Mouse (Mus musculus) gastrocnemius, postnatal 25 days (tissue): ENCODE measurements around the gene Slc35e3. TPM values are rescaled to one million over a fixed set of nuclear protein-coding genes. Genes with fewer than 3 reads are reported as not detected.
"Not testable (repeated sequence)": the region's sequence is repeated elsewhere in the genome, so short reads cannot be mapped to it uniquely, and the experiment has no call there.

Experiments used
- DNase-seq: peaks from one replicate; pipeline ENCODE4 v3.0.0; 2022
- total RNA-seq, 2 experiments: library from RNA; stranded (reverse); gene quantifications; 1 replicate in 1 of 2; 2 replicates in 1 of 2; pipeline ENCODE4 v1.2.3; 2021

Gene Slc35e3
- total RNA-seq, 2 experiments from 2014 or later, result 3.8 to 4.8 TPM

GRCm38 (mm10) chr10:117762281-117762830 is 16.2 kb upstream of the Slc35e3 start:
- no peak for DNase-seq

- no peak for DNase-seq
These were observed 15.4 kb upstream of the Slc35e3 start for GRCm38 (mm10) chr10:117761551-117761950.

- no peak for DNase-seq
These were observed 14.7 kb upstream of the Slc35e3 start for GRCm38 (mm10) chr10:117760831-117761335.

- no peak for DNase-seq
These were observed 13.9 kb upstream of the Slc35e3 start for GRCm38 (mm10) chr10:117759844-117760630.

GRCm38 (mm10) chr10:117758749-117759727 is 12.9 kb upstream of the Slc35e3 start:
- no peak for DNase-seq

- not testable (repeated sequence) for DNase-seq
These were observed 12.2 kb upstream of the Slc35e3 start for GRCm38 (mm10) chr10:117758344-117758743.

GRCm38 (mm10) chr10:117757796-117758342 is 11.7 kb upstream of the Slc35e3 start:
- no peak for DNase-seq

- DNase-seq, result no peak
These were observed 11.1 kb upstream of the Slc35e3 start for GRCm38 (mm10) chr10:117757259-117757658.

- DNase-seq, result no peak
These were observed 10.6 kb upstream of the Slc35e3 start for GRCm38 (mm10) chr10:117756784-117757183.

- no peak for DNase-seq
These were observed 9.8 kb upstream of the Slc35e3 start for GRCm38 (mm10) chr10:117755799-117756467.

GRCm38 (mm10) chr10:117755086-117755798 is 9.1 kb upstream of the Slc35e3 start:
- DNase-seq, result no peak

- no peak for DNase-seq
These were observed 8.4 kb upstream of the Slc35e3 start for GRCm38 (mm10) chr10:117754609-117754940.

GRCm38 (mm10) chr10:117753711-117754608 is 7.8 kb upstream of the Slc35e3 start:
- DNase-seq, result no peak

- no peak for DNase-seq
These were observed 6.9 kb upstream of the Slc35e3 start for GRCm38 (mm10) chr10:117752851-117753647.

- DNase-seq, result no peak
These were observed 6.2 kb upstream of the Slc35e3 start for GRCm38 (mm10) chr10:117752304-117752821.

- DNase-seq, result no peak
These were observed 5.6 kb upstream of the Slc35e3 start for GRCm38 (mm10) chr10:117751744-117752143.

- no peak for DNase-seq
These were observed 5.1 kb upstream of the Slc35e3 start for GRCm38 (mm10) chr10:117751282-117751610.

- DNase-seq, result no peak
These were observed 4.5 kb upstream of the Slc35e3 start for GRCm38 (mm10) chr10:117750529-117751281.
